ENCODE assay signal across 8 mouse cellular contexts in the genomic region with DNA sequence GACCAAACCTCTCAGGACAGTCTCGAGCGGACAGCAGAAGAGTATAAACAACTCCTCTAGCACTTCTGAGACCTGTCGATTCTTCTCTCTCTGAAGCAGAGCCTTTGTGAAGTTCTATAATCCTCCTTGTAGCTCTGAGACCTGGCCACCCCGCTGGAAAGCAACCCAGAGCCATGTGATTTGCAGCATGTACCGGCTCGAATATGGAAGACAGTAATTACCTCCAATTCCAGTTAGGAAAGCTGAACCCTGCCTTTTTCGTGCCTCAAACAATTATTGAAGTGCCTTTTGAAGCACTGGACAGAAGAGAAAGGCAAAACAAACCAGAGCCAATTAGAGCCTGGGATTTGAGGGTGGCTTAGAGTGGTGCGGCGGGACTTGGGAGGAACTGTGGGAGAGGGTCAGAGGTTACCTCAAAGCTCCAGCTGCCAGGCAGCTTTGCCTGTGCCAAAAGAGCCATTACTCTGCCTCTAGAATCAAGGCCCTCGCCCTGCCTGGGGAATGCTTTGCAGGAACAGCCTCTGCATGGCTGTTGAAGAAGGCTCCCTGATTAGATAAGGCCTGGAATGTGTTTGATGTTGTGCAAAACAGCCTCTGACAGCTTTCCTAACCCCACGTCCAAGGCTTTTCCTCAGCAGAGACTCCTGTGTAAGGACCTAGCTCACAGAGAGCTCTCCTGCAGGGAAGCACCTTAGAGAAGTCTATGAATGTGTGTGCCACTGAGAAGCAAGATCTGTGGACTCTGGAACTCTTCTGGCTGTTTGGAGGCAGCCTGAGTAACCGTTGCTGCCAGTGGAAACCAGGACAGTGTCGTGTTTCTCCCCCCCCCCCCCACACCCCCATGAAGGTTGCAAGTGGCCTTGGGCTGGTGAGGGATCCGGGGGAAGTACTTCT.
DNase-seq lines count a peak whose midpoint lies in the region; ATAC-seq and TF ChIP-seq lines count a peak whose summit lies in the region.

No protein-coding gene starts in this region.

- WGBS in heart, embryonic 15.5 days: 19% methylated on average over 14 of the region's 14 CpGs
- 29% methylated on average over 14 of the region's 14 CpGs for WGBS in kidney, postnatal 0 days

- peaks cover 66% of the 10 kb centered on the region for H3K4me1 ChIP-seq in heart, embryonic 15.5 days (replicated peaks)
- H3K4me1 ChIP-seq in kidney, postnatal 0 days (replicated peaks; ENCODE audit: insufficient read depth, low read length): peaks cover 23% of the 10 kb centered on the region

- peak; percentile 71 for DNase-seq in urinary bladder, postnatal 14 days (ENCODE audit: low spot score)
- DNase-seq in urinary bladder, postnatal 10 days (ENCODE audit: low spot score): no peak
- DNase-seq in kidney, postnatal 0 days (ENCODE audit: low spot score): peak; percentile 64
- peak; percentile 84 for DNase-seq in lung, postnatal 36 days
- peak; percentile 55 to 80 for DNase-seq in urinary bladder, postnatal 36 days (ENCODE audit: low spot score in 2 of 2)
- DNase-seq in thymus, postnatal 14 days: no peak
- DNase-seq in cerebellum, adult 11-12 months: no peak

- peaks cover 7% of the 10 kb centered on the region; the same call in 1 of the 2 replicates for H3K9me3 ChIP-seq in heart, embryonic 15.5 days (replicated peaks)
- H3K9me3 ChIP-seq in kidney, postnatal 0 days (replicated peaks; ENCODE audit: low read length): no peaks in the 10 kb centered on the region

- H3K4me2 ChIP-seq in heart, embryonic 15.5 days: no peak overlapping the region; the same call in 1 of the 2 replicates
- H3K4me2 ChIP-seq in kidney, postnatal 0 days (ENCODE audit: low read length): no peak overlapping the region

- H3K27me3 ChIP-seq in heart, embryonic 15.5 days: no peaks in the 10 kb centered on the region
- H3K27me3 ChIP-seq in kidney, postnatal 0 days (ENCODE audit: insufficient read depth, low read length): no peaks in the 10 kb centered on the region

- no peak overlapping the region for H3K4me3 ChIP-seq in heart, embryonic 15.5 days
- H3K4me3 ChIP-seq in kidney, postnatal 0 days (replicated peaks; ENCODE audit: low read depth, low read length): no peak overlapping the region

- peak; percentile 87 for ATAC-seq in heart, embryonic 15.5 days (replicated peaks; ENCODE audit: insufficient number of reproducible peaks, insufficient read depth, low FRiP score, low read depth)
- ATAC-seq in kidney, postnatal 0 days (replicated peaks; ENCODE audit: low FRiP score, low read depth): no peak

- peak overlapping the region; percentile 1; the same call in 1 of the 2 replicates for H3K9ac ChIP-seq in heart, embryonic 15.5 days
- peak overlapping the region; percentile 23; the same call in 1 of the 2 replicates for H3K9ac ChIP-seq in kidney, postnatal 0 days (ENCODE audit: low read depth, low read length)

- peak overlapping the region; percentile 84 for H3K27ac ChIP-seq in heart, embryonic 15.5 days
- peak overlapping the region; percentile 73 for H3K27ac ChIP-seq in kidney, postnatal 0 days

- TF ChIP-seq CTCF in kidney, postnatal 0 days (IDR thresholded peaks at IDR 0.05; ENCODE audit: low read depth): no peak

- no peaks in the 10 kb centered on the region for H3K36me3 ChIP-seq in heart, embryonic 15.5 days
- H3K36me3 ChIP-seq in kidney, postnatal 0 days (ENCODE audit: insufficient read depth, low read length): no peaks in the 10 kb centered on the region

Comparison
In these comparisons a context has a peak if more than half of its experiments do, and no peak if none do; other contexts are left out.
1. DNase-seq: peak in urinary bladder, postnatal 14 days (single experiment), kidney, postnatal 0 days (single experiment), lung, postnatal 36 days (single experiment) and urinary bladder, postnatal 36 days (2 of 2); none in urinary bladder, postnatal 10 days (single experiment), thymus, postnatal 14 days (single experiment) and cerebellum, adult 11-12 months (single experiment).